25 mouse cellular contexts compared by ENCODE assay signal in the genomic region with DNA sequence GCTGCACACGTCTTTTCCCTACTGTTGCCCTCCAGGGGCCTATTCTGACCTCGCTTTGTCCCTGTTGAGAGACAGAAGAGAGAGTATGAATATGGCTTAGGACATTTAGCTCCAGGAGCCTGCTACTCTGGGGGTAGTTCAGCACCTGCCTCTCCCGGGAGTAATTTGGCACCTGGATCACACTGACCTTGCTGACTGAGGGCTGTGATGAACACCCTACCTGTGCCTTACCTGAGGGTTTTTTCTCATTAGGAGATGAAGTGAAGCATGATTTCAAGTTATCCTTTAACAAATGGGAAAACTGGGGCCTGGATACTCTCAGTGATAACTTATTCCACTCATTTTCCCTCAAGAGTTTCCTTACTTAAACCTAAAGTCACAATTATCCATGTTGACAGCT.
DNase-seq lines count a peak whose midpoint lies in the region; ATAC-seq and TF ChIP-seq lines count a peak whose summit lies in the region.
"Had no signal": no experiment of that assay in that cellular context is flagged by ENCODE, and none has a peak within 500 bp of the region (broad histone marks: within the 10 kb centered on the region; RNA-seq: fewer than 3 reads in every experiment).

No protein-coding gene starts in this region.

- H3K9ac ChIP-seq in midbrain, embryonic 12.5 days (replicated peaks), result no peak overlapping the region
- H3K9ac ChIP-seq in midbrain, embryonic 13.5 days (replicated peaks), result no peak overlapping the region
- H3K9ac ChIP-seq in kidney, embryonic 15.5 days, result no peak overlapping the region
- H3K9ac ChIP-seq: embryonic facial prominence, embryonic 15.5 days; hindbrain, embryonic 14.5 days had no signal

- ATAC-seq in midbrain, embryonic 12.5 days (ENCODE audit: low FRiP score, low read depth), result 0 out of 2 replicates have a peak, but pooled peaks have one; percentile 12
- ATAC-seq in midbrain, embryonic 13.5 days, result no peak
- ATAC-seq in kidney, embryonic 15.5 days (replicated peaks; ENCODE audit: low FRiP score), result peak; percentile 70
- no peak for ATAC-seq in activated CD4-positive, CD25-positive, alpha-beta regulatory T cell, adult 4 months
- ATAC-seq: forebrain, embryonic 14.5 days; Patski had no signal

- no peak for TF ChIP-seq CTCF in kidney, adult 2 months (conservative IDR thresholded peaks at IDR 0.05; ENCODE audit: insufficient read depth, insufficient read length, low read depth, low read length)

- H3K27ac ChIP-seq in midbrain, embryonic 12.5 days (replicated peaks), result no peak overlapping the region
- H3K27ac ChIP-seq in midbrain, embryonic 13.5 days, result no peak overlapping the region
- H3K27ac ChIP-seq in kidney, adult 2 months (ENCODE audit: insufficient read depth, low read depth, low read length), result no peak overlapping the region
- no peak overlapping the region for H3K27ac ChIP-seq in kidney, embryonic 15.5 days
- H3K27ac ChIP-seq: embryonic facial prominence, embryonic 15.5 days; forebrain, embryonic 10.5 days; heart, embryonic 10.5 days; hindbrain, embryonic 14.5 days had no signal

- no peaks in the 10 kb centered on the region for H3K4me1 ChIP-seq in midbrain, embryonic 12.5 days
- H3K4me1 ChIP-seq in midbrain, embryonic 13.5 days (replicated peaks), result 0 out of 2 replicates have a peak, but pooled peaks cover 4% of the 10 kb centered on the region
- no peaks in the 10 kb centered on the region for H3K4me1 ChIP-seq in kidney, adult 2 months (ENCODE audit: control insufficient read depth, insufficient read depth, low read length)
- 0 out of 2 replicates have a peak, but pooled peaks cover 3% of the 10 kb centered on the region for H3K4me1 ChIP-seq in kidney, embryonic 15.5 days
- H3K4me1 ChIP-seq: embryonic facial prominence, embryonic 15.5 days; heart, embryonic 10.5 days had no signal

- peak; percentile 30 for DNase-seq in kidney, adult 2 months
- DNase-seq in kidney, postnatal 36 days, result peak; percentile 1 to 4
- no peak for DNase-seq in frontal cortex, postnatal 36 days (ENCODE audit: low spot score in 2 of 2)
- DNase-seq: adrenal gland, adult 8-10 months; adrenal gland, postnatal 36 days; cerebellum, adult 11 months; cerebellum, adult 8-10 months; cerebellum, postnatal 14 days; embryo, embryonic 11 days; gastrocnemius, postnatal 10 days; heart, adult 18-20 months; heart, postnatal 10 days; heart, postnatal 4 days had no signal

- H3K4me3 ChIP-seq in midbrain, embryonic 12.5 days, result no peak overlapping the region
- H3K4me3 ChIP-seq in midbrain, embryonic 13.5 days (replicated peaks), result no peak overlapping the region
- H3K4me3 ChIP-seq in kidney, adult 2 months (ENCODE audit: insufficient read depth, low read depth, low read length), result no peak overlapping the region
- H3K4me3 ChIP-seq in kidney, embryonic 15.5 days (replicated peaks), result no peak overlapping the region
- H3K4me3 ChIP-seq: embryonic facial prominence, embryonic 15.5 days; erythroblast, embryonic 14.5 days; forebrain, embryonic 10.5 days; heart, embryonic 10.5 days had no signal

- no peaks in the 10 kb centered on the region for H3K9me3 ChIP-seq in midbrain, embryonic 12.5 days
- no peaks in the 10 kb centered on the region for H3K9me3 ChIP-seq in midbrain, embryonic 13.5 days
- no peaks in the 10 kb centered on the region for H3K9me3 ChIP-seq in kidney, embryonic 15.5 days (replicated peaks)
- H3K9me3 ChIP-seq: embryonic facial prominence, embryonic 15.5 days; forebrain, embryonic 10.5 days; heart, embryonic 10.5 days had no signal

- H3K27me3 ChIP-seq in midbrain, embryonic 12.5 days, result no peaks in the 10 kb centered on the region
- no peaks in the 10 kb centered on the region for H3K27me3 ChIP-seq in midbrain, embryonic 13.5 days
- H3K27me3 ChIP-seq in kidney, adult 2 months (replicated peaks; ENCODE audit: control insufficient read depth, insufficient read depth, low read length), result no peaks in the 10 kb centered on the region
- no peaks in the 10 kb centered on the region for H3K27me3 ChIP-seq in kidney, embryonic 15.5 days
- H3K27me3 ChIP-seq: CH12.LX; embryonic facial prominence, embryonic 15.5 days; Patski had no signal

- H3K36me3 ChIP-seq in midbrain, embryonic 12.5 days, result no peaks in the 10 kb centered on the region
- no peaks in the 10 kb centered on the region for H3K36me3 ChIP-seq in midbrain, embryonic 13.5 days
- H3K36me3 ChIP-seq in kidney, adult 2 months (ENCODE audit: control insufficient read depth, insufficient read depth, low read length), result no peaks in the 10 kb centered on the region
- no peaks in the 10 kb centered on the region for H3K36me3 ChIP-seq in kidney, embryonic 15.5 days
- H3K36me3 ChIP-seq: embryonic facial prominence, embryonic 15.5 days; forebrain, embryonic 10.5 days; heart, embryonic 10.5 days had no signal

- 54% methylated on average over 3 of the region's 3 CpGs for WGBS in midbrain, embryonic 12.5 days
- 40% methylated on average over 3 of the region's 3 CpGs for WGBS in midbrain, embryonic 13.5 days
- 38% methylated on average over 3 of the region's 3 CpGs for WGBS in kidney, adult 2 months
- WGBS in kidney, embryonic 15.5 days, result 42% methylated on average over 3 of the region's 3 CpGs

- H3K4me2 ChIP-seq in midbrain, embryonic 12.5 days (replicated peaks), result no peak overlapping the region
- no peak overlapping the region for H3K4me2 ChIP-seq in midbrain, embryonic 13.5 days (replicated peaks)
- no peak overlapping the region for H3K4me2 ChIP-seq in kidney, embryonic 15.5 days
- H3K4me2 ChIP-seq: embryonic facial prominence, embryonic 15.5 days; hindbrain, embryonic 14.5 days had no signal

- no peak for TF ChIP-seq POLR2A in kidney, adult 2 months (IDR thresholded peaks at IDR 0.05; ENCODE audit: low read depth, low read length)

Comparison
In these comparisons a context has a peak if more than half of its experiments do, and no peak if none do; other contexts are left out.
1. ATAC-seq: peak in midbrain, embryonic 12.5 days (single experiment) and kidney, embryonic 15.5 days (single experiment); none in midbrain, embryonic 13.5 days (single experiment) and activated CD4-positive, CD25-positive, alpha-beta regulatory T cell, adult 4 months (single experiment).
2. DNase-seq: peak in kidney, adult 2 months (single experiment) and kidney, postnatal 36 days (2 of 2); none in frontal cortex, postnatal 36 days (0 of 2).